Mouse (Mus musculus): ENCODE measurements around the gene Pou2f1.

The Pou2f1 gene

GRCm38 (mm10) chr1:165844956-165845355 is 157.5 kb downstream of the Pou2f1 start:
- DNase-seq (ENCODE audit: low spot score), result peak; percentile 81

GRCm38 (mm10) chr1:165844466-165844951 is 158.0 kb downstream of the Pou2f1 start:
- peak; percentile 78 for DNase-seq (ENCODE audit: low spot score)

- peak; percentile 40 for DNase-seq (ENCODE audit: low spot score)
These were observed 158.9 kb downstream of the Pou2f1 start for GRCm38 (mm10) chr1:165843586-165843985.

GRCm38 (mm10) chr1:165842170-165842569 is 160.3 kb downstream of the Pou2f1 start:
- no peak for DNase-seq (ENCODE audit: low spot score)

GRCm38 (mm10) chr1:165840548-165841230 is 161.8 kb downstream of the Pou2f1 start:
- peak; percentile 82 for DNase-seq (ENCODE audit: low spot score)

- no peak for DNase-seq (ENCODE audit: low spot score)
These were observed 163.3 kb downstream of the Pou2f1 start for GRCm38 (mm10) chr1:165839201-165839600.

- DNase-seq (ENCODE audit: low spot score), result peak; percentile 80
These were observed 164.9 kb downstream of the Pou2f1 start for GRCm38 (mm10) chr1:165837546-165837945.

GRCm38 (mm10) chr1:165836461-165836860 is 166.0 kb downstream of the Pou2f1 start:
- DNase-seq (ENCODE audit: low spot score), result no peak

GRCm38 (mm10) chr1:165834633-165834975 is 167.9 kb downstream of the Pou2f1 start:
- no peak for DNase-seq (ENCODE audit: low spot score)

- no peak for DNase-seq (ENCODE audit: low spot score)
These were observed 168.4 kb downstream of the Pou2f1 start for GRCm38 (mm10) chr1:165833910-165834632.

GRCm38 (mm10) chr1:165833244-165833643 is 169.2 kb downstream of the Pou2f1 start:
- DNase-seq (ENCODE audit: low spot score), result no peak

GRCm38 (mm10) chr1:165829890-165830289 is 172.6 kb downstream of the Pou2f1 start:
- no peak for DNase-seq (ENCODE audit: low spot score)

- peak; percentile 37 for DNase-seq (ENCODE audit: low spot score)
These were observed 173.9 kb downstream of the Pou2f1 start for GRCm38 (mm10) chr1:165828615-165829014.

- peak; percentile 52 for DNase-seq (ENCODE audit: low spot score)
These were observed 174.3 kb downstream of the Pou2f1 start for GRCm38 (mm10) chr1:165828173-165828572.

- DNase-seq (ENCODE audit: low spot score), result no peak
These were observed 180.4 kb downstream of the Pou2f1 start for GRCm38 (mm10) chr1:165822031-165822430.

GRCm38 (mm10) chr1:165819147-165819546 is 183.3 kb downstream of the Pou2f1 start:
- DNase-seq (ENCODE audit: low spot score), result no peak

GRCm38 (mm10) chr1:165818145-165818860 is 184.2 kb downstream of the Pou2f1 start:
- DNase-seq (ENCODE audit: low spot score), result no peak

- no peak for DNase-seq (ENCODE audit: low spot score)
These were observed 185.2 kb downstream of the Pou2f1 start for GRCm38 (mm10) chr1:165817264-165817663.

GRCm38 (mm10) chr1:165816391-165816790 is 186.1 kb downstream of the Pou2f1 start:
- peak; percentile 74 for DNase-seq (ENCODE audit: low spot score)
